18 mouse cellular contexts compared by ENCODE assay signal in the genomic region with DNA sequence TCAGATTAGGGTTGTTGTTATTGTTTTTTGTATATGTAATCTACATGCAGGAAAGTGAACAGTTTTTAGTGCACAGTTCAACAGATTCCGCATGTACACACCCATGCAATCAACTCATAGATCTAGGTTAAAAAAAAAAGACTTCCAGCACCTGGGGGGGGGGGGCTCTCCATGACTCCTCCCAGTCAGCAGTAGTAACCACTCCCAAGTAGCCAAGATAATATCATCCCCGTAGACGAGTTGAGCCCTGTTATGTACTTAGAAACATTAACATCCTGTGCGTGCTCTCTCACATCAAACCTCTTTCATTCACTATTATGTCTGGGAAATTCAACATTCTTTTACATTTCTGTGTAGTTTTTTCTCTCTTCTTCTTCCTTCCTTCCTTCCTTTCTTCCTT. TPM values are rescaled to one million over a fixed set of nuclear protein-coding genes. Genes with fewer than 3 reads are reported as not detected.
DNase-seq lines count a peak whose midpoint lies in the region; ATAC-seq lines count a peak whose summit lies in the region.
"Had no signal": no experiment of that assay in that cellular context is flagged by ENCODE, and none has a peak within 500 bp of the region (broad histone marks: within the 10 kb centered on the region; RNA-seq: fewer than 3 reads in every experiment).

No protein-coding gene starts in this region.

- ATAC-seq in CD4-positive, CD25-positive, alpha-beta regulatory T cell, adult 4 months: peak; percentile 29
- ATAC-seq: forebrain, embryonic 13.5 days; forebrain, embryonic 16.5 days; hindbrain, postnatal 0 days; intestine, postnatal 0 days had no signal

- intact Hi-C loops in heart, postnatal 14 days (cut with DNase I): no loop called here

- DNase-seq in heart, adult 11 months: peak; percentile 5
- no peak for DNase-seq in heart, postnatal 14 days
- DNase-seq in induced T-regulatory cell, adult 2 months (ENCODE audit: low read depth): peak; percentile 76
- no peak for DNase-seq in kidney, postnatal 10 days
- no peak for DNase-seq in urinary bladder, adult 18-20 months (ENCODE audit: low spot score in 2 of 2)
- DNase-seq: adrenal gland, adult 8-10 months; adrenal gland, postnatal 25 days; cerebellum, adult 11-12 months; cerebellum, adult 8-10 months; cerebellum, postnatal 10 days; gastrocnemius, postnatal 10 days; gastrocnemius, postnatal 36 days; heart, postnatal 36 days had no signal

RNA-seq across cellular contexts. Expression of gene Nabp1, which starts 28.0 kb away (rescaled TPM):
- 10 to 100 TPM; 41.5 to 43.0 TPM for total RNA-seq in heart, postnatal 14 days (2021)
- 10 to 100 TPM; 36.8 to 37.5 TPM for polyA plus RNA-seq in CD4-positive, CD25-positive, alpha-beta regulatory T cell, adult 4 months (2017; shearing (Covaris generic))

Comparison
In these comparisons a context has a peak if more than half of its experiments do, and no peak if none do; other contexts are left out.
1. DNase-seq: peak in heart, adult 11 months (single experiment) and induced T-regulatory cell, adult 2 months (single experiment); none in heart, postnatal 14 days (0 of 2), kidney, postnatal 10 days (single experiment) and urinary bladder, adult 18-20 months (0 of 2).